Mouse (Mus musculus): ENCODE measurements around the gene Klc2. TPM values are rescaled to one million over a fixed set of nuclear protein-coding genes. Genes with fewer than 3 reads are reported as not detected.
A peak's percentile ranks its signal among the peaks of the same experiment; 100 is the strongest.

Klc2 gene
- total and polyA plus RNA-seq, 3 experiments, result 49.0 to 56.7 (median 50.6) TPM

- Histone ChIP-seq H3K79me2 (replicated peaks; ENCODE audit: control insufficient read depth, insufficient read depth, low read length) (no peaks in the 10 kb centered on the region), H3K27ac (no peak overlapping the region), H3K27me3 (ENCODE audit: control insufficient read depth, insufficient read depth, low read length) (no peaks in the 10 kb centered on the region), H3K4me3 (no peak overlapping the region), H3K4me1 (ENCODE audit: control insufficient read depth, insufficient read depth, low read length) (peaks cover 6% of the 10 kb centered on the region), H3K36me3 (ENCODE audit: control insufficient read depth, insufficient read depth, low read length) (no peaks in the 10 kb centered on the region), H3K9ac (ENCODE audit: low read depth, low read length) (no peak overlapping the region)
- WGBS, result 81% methylated on average over 19 of the region's 19 CpGs
- peak; percentile 52 for TF ChIP-seq CTCF (IDR thresholded peaks at IDR 0.05)
- no peak for TF ChIP-seq POLR2A (IDR thresholded peaks at IDR 0.05; ENCODE audit: insufficient read depth, low read depth, low read length)
- DNase-seq, result no peak
- intact Hi-C loops (cut with DNase I), result no loop called here
Observed at GRCm38 (mm10) chr19:5109659-5110453, 8.5 kb downstream of the Klc2 start.

GRCm38 (mm10) chr19:5108702-5109101 lies 9.7 kb downstream of the Klc2 start:
- no peak overlapping the region for H3K9ac ChIP-seq (ENCODE audit: low read depth, low read length)
- no peaks in the 10 kb centered on the region for H3K79me2 ChIP-seq (replicated peaks; ENCODE audit: control insufficient read depth, insufficient read depth, low read length)
- TF ChIP-seq EP300 (IDR thresholded peaks at IDR 0.05; ENCODE audit: insufficient read depth, low read depth, low read length) (no peak), CTCF (IDR thresholded peaks at IDR 0.05) (no peak), POLR2A (IDR thresholded peaks at IDR 0.05; ENCODE audit: insufficient read depth, low read depth, low read length) (no peak)

GRCm38 (mm10) chr19:5108271-5108575 lies 10.1 kb downstream of the Klc2 start:
- no peaks in the 10 kb centered on the region for H3K36me3 ChIP-seq (ENCODE audit: control insufficient read depth, insufficient read depth, low read length)
- H3K27me3 ChIP-seq (ENCODE audit: control insufficient read depth, insufficient read depth, low read length), result no peaks in the 10 kb centered on the region
- TF ChIP-seq CTCF (IDR thresholded peaks at IDR 0.05) (peak; percentile 60), POLR2A (IDR thresholded peaks at IDR 0.05; ENCODE audit: insufficient read depth, low read depth, low read length) (no peak)
- H3K4me3 ChIP-seq, result no peak overlapping the region
- no peak for DNase-seq
- WGBS, result 14% methylated on average over 5 of the region's 5 CpGs
- no peak overlapping the region for H3K9ac ChIP-seq (ENCODE audit: low read depth, low read length)
- intact Hi-C loops (cut with DNase I), result no loop called here
- H3K27ac ChIP-seq, result no peak overlapping the region
- no peaks in the 10 kb centered on the region for H3K79me2 ChIP-seq (replicated peaks; ENCODE audit: control insufficient read depth, insufficient read depth, low read length)
- H3K4me1 ChIP-seq (ENCODE audit: control insufficient read depth, insufficient read depth, low read length), result peaks cover 6% of the 10 kb centered on the region

More at GRCm38 (mm10) chr19:5108702-5109101, 9.7 kb downstream of the Klc2 start:
- Histone ChIP-seq H3K36me3 (ENCODE audit: control insufficient read depth, insufficient read depth, low read length) (no peaks in the 10 kb centered on the region), H3K4me1 (ENCODE audit: control insufficient read depth, insufficient read depth, low read length) (peaks cover 6% of the 10 kb centered on the region), H3K27me3 (ENCODE audit: control insufficient read depth, insufficient read depth, low read length) (no peaks in the 10 kb centered on the region), H3K4me3 (no peak overlapping the region), H3K27ac (no peak overlapping the region)
- DNase-seq, result no peak
- intact Hi-C loops (cut with DNase I), result no loop called here
- WGBS, result 51% methylated on average over 4 of the region's 4 CpGs

- Histone ChIP-seq H3K9ac (ENCODE audit: low read depth, low read length) (no peak overlapping the region), H3K4me1 (ENCODE audit: control insufficient read depth, insufficient read depth, low read length) (peaks cover 6% of the 10 kb centered on the region), H3K4me3 (no peak overlapping the region), H3K79me2 (replicated peaks; ENCODE audit: control insufficient read depth, insufficient read depth, low read length) (no peaks in the 10 kb centered on the region), H3K36me3 (ENCODE audit: control insufficient read depth, insufficient read depth, low read length) (no peaks in the 10 kb centered on the region), H3K27me3 (ENCODE audit: control insufficient read depth, insufficient read depth, low read length) (no peaks in the 10 kb centered on the region), H3K27ac (no peak overlapping the region; the same call in 1 of the 2 replicates)
- intact Hi-C loops (cut with DNase I), result loop anchor here (2.0 kb wide), 1 partner anchor 19 kb away; the partner anchor contains the start of gene Yif1a
- no peak for TF ChIP-seq EP300 (IDR thresholded peaks at IDR 0.05; ENCODE audit: insufficient read depth, low read depth, low read length)
- TF ChIP-seq POLR2A (IDR thresholded peaks at IDR 0.05; ENCODE audit: insufficient read depth, low read depth, low read length), result no peak
- no peak for TF ChIP-seq CTCF (IDR thresholded peaks at IDR 0.05)
- DNase-seq, result no peak
- WGBS, result 73% methylated on average over 18 of the region's 18 CpGs
Observed at GRCm38 (mm10) chr19:5107556-5108270, 10.6 kb downstream of the Klc2 start.

GRCm38 (mm10) chr19:5106731-5107191 lies 11.6 kb downstream of the Klc2 start, which contains the start of gene Rab1b:
TSS of gene Rab1b (minus strand) at chr19:5107072.
- Histone ChIP-seq H3K4me3 (peak within 1 kb of the TSS; percentile 89), H3K27me3 (ENCODE audit: control insufficient read depth, insufficient read depth, low read length) (no peaks in the 10 kb centered on the region), H3K36me3 (ENCODE audit: control insufficient read depth, insufficient read depth, low read length) (no peaks in the 10 kb centered on the region), H3K27ac (peak within 1 kb of the TSS; percentile 100), H3K4me1 (ENCODE audit: control insufficient read depth, insufficient read depth, low read length) (peaks cover 6% of the 10 kb centered on the region), H3K79me2 (replicated peaks; ENCODE audit: control insufficient read depth, insufficient read depth, low read length) (no peaks in the 10 kb centered on the region), H3K9ac (ENCODE audit: low read depth, low read length) (peak within 1 kb of the TSS; percentile 87)
- peak; percentile 97 to 99 for DNase-seq
- intact Hi-C loops (cut with DNase I), result loop anchor here (2.0 kb wide), 1 partner anchor 18 kb away; the partner anchor contains the start of gene Yif1a
- TF ChIP-seq POLR2A (IDR thresholded peaks at IDR 0.05; ENCODE audit: insufficient read depth, low read depth, low read length) (peak; percentile 78), EP300 (IDR thresholded peaks at IDR 0.05; ENCODE audit: insufficient read depth, low read depth, low read length) (no peak)
- WGBS, result under 1% methylated on average over 46 of the region's 46 CpGs

- H3K4me3 ChIP-seq, result peak overlapping the region; percentile 89
- H3K27ac ChIP-seq, result peak overlapping the region; percentile 100
- peaks cover 6% of the 10 kb centered on the region for H3K4me1 ChIP-seq (ENCODE audit: control insufficient read depth, insufficient read depth, low read length)
- H3K79me2 ChIP-seq (replicated peaks; ENCODE audit: control insufficient read depth, insufficient read depth, low read length), result no peaks in the 10 kb centered on the region
- WGBS, result under 1% methylated on average over 9 of the region's 9 CpGs
- no peaks in the 10 kb centered on the region for H3K27me3 ChIP-seq (ENCODE audit: control insufficient read depth, insufficient read depth, low read length)
- DNase-seq, result no peak
- intact Hi-C loops (cut with DNase I), result loop anchor here (2.0 kb wide), 1 partner anchor 17 kb away; the partner anchor contains the start of gene Yif1a
- H3K9ac ChIP-seq (ENCODE audit: low read depth, low read length), result peak overlapping the region; percentile 87
- TF ChIP-seq EP300 (IDR thresholded peaks at IDR 0.05; ENCODE audit: insufficient read depth, low read depth, low read length) (no peak), POLR2A (IDR thresholded peaks at IDR 0.05; ENCODE audit: insufficient read depth, low read depth, low read length) (no peak), CTCF (IDR thresholded peaks at IDR 0.05) (no peak)
- H3K36me3 ChIP-seq (ENCODE audit: control insufficient read depth, insufficient read depth, low read length), result no peaks in the 10 kb centered on the region
Observed at GRCm38 (mm10) chr19:5106074-5106473, 12.3 kb downstream of the Klc2 start.
